Mouse (Mus musculus) testis, adult 2 months (tissue): ENCODE results near the gene Rbm4.

Experiments used
- CTCF ChIP-seq: fragments of 200-500 bp; IDR thresholded peaks from 2 replicates; pipeline ENCODE4 v1.5.1; 2012; ENCODE audit warnings: low read depth, mild to moderate bottlenecking, inconsistent platforms, low read length, moderate library complexity; ENCODE audit not compliant: control insufficient read depth, insufficient read depth, insufficient replicate concordance
- POLR2A ChIP-seq: fragments of 200-500 bp; IDR thresholded peaks from 2 replicates; pipeline ENCODE4 v1.6.1; 2012; ENCODE audit warnings: low read depth, mild to moderate bottlenecking, inconsistent platforms, low read length, moderate library complexity; ENCODE audit not compliant: control insufficient read depth

- TF ChIP-seq CTCF (no peak), POLR2A (no peak)
Observed at GRCm38 (mm10) chr19:4810746-4811062, 17.0 kb upstream of the Rbm4 start.
